Mouse (Mus musculus): Measurements from ENCODE around the gene Mrpl50.
"Not testable (repeated sequence)": the region's sequence is repeated elsewhere in the genome, so short reads cannot be mapped to it uniquely, and the experiment has no call there.

Gene Mrpl50

DNA sequence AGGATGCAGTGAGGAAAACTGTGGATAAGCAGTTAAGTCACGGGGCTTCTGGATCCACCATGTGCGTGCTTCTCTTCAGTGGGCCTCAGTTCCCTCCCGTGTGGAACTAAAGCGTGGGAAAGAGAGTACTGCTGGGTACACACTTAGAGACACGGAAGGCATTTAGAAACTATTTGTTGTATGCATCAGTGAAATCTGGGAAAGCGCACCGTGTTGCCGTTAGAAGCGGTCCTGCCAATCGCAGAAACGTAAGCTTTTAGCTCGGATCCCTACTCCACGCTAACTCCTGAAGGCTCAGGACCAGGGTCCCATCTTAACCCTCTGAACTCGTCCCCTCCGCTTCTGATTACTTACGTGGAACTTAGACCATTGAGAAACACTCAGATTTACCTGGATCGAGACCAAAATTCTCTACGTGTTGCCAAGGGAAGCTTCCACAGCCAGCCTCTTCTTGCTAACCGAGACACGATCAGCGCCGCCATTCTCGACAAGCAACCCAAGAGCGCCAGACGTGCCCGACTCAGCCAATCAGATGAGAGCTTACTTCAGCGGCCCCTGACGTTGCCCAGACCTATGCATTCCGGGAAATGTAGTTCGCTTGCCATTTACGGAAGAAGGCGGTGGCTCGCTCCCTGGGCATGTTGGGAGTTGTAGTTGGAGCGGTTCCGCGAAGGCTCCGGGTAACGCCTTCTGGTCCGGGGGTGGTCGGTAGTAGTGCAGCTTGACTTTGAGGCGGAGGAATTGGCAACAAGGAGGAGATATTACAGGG is at the start of gene Mrpl50, which contains the start of gene Zfp189:
Gene Mrpl50 (minus strand): TSS at position 522 of the 769 bp plus-strand sequence.
Gene Zfp189 (plus strand): TSS at position 605 of the 769 bp plus-strand sequence.
- DNase-seq, result peak; percentile 95

DNA sequence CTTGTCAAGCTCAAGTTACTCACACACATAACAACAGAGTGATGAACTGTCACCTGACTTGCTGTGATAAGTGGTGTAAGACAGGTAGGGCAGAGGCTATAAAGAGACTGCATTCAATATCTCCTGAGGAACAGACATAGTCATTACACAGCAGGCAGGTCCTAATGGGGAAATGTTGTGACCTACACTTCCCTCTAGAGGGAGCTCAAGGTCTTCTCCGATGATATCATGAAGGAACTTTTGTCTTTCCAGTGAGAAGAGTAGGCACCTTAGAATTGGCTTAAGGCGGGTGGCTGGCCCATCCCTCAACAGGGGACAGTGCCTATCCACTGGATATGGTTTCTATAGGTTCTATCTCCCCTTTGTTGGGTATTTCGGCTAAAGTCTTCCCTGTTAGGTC is 46.7 kb upstream of the Mrpl50 start:
- peak; percentile 76 for DNase-seq

DNA sequence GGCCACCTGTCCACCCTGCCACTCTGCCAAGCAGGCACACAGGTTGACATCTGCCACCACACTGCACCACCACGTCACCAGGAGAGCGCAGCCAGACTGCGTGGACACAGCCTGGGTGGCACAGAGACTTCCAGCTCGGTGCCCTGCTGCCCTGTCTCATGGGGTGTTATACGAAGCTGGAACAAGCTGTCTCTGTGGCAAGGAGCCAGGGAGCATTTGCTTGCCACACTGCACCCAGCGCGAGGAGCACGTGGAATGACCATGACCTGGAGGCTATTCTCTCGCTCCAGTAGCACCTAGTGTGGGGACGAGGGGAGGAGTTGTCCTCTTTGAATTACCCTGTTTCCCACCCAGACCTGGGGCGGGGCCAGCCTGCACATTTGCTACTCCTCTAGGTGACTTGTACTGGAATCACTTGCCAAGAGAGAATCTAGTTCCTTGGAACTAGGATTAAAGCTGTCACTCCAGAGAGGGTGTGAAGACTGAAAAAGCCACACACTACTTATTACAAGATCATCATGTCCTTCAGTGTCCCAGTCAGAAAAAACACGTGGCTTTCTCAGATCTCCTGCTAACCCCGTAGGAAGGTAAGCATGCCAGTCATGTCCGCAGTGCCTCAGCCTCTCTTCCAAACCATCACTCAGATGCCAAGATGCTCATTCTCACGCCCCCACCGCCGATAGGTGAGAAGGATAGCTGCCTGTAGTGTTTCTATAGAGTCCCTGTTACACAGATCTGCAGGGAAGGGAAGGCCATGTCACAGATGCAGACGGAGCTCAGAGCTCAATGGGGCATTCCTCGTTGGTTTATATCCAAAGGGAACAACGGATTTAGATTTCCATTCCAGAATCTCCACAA is 39.3 kb upstream of the Mrpl50 start:
- peak; percentile 85 for DNase-seq

DNA sequence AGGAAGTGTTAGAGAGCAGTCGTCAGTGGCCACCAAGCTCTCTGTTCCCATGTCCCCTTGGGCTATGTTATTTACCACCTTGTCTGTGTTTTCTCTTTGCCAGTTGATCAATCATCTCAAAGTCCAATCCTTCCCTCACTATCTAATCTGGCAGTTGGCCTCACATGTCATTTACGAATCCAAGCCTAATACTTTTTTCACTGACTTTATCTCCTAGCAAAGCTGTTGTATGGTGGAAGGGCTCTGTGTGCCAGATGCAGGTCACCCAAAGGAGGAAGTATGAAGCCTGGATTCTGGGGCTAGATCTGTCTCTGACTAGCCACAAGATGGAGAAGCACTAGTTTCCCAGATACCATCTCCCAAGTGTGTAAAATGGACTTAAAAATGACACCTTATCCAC is 37.3 kb upstream of the Mrpl50 start:
- DNase-seq, result no peak

DNA sequence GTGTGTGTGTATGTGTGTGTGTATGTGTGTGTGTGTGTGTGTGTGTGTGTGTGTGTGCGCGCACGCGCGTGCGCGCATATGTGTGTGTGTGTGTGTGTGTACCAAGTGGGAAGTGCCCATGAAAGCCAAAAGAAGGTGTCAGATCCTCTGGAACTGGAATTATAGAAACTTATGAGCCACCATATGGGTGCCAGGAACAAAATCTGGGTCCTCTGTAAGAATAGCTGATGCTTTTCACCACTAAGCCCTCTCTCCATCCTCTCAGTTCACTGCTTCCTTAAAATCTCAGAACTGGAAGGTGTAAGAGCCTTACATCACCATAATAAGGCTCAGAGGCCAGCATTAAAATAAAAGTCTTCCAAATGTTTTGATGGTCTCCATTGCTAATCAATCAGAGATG is 36.5 kb upstream of the Mrpl50 start:
- DNase-seq, result no peak

DNA sequence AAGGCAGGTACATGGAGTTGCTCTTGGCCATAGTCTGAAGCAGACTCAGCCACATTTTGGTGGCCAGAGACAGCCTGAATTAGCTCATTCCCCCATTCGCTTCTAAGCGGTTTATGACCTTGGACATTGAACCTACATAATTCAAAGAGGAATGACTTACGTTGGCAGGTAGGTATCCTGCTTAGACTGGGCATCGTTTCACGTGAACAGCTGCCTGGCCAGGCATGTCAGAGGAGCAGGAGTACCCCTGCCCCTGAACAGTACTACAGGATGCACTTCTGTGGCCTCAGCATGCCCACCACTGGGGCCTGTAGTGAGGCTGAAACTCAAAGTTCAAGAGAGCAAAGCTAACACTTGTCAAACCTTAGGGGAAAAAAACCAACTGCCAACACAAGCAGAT is 32.5 kb upstream of the Mrpl50 start:
- peak; percentile 55 for DNase-seq

DNA sequence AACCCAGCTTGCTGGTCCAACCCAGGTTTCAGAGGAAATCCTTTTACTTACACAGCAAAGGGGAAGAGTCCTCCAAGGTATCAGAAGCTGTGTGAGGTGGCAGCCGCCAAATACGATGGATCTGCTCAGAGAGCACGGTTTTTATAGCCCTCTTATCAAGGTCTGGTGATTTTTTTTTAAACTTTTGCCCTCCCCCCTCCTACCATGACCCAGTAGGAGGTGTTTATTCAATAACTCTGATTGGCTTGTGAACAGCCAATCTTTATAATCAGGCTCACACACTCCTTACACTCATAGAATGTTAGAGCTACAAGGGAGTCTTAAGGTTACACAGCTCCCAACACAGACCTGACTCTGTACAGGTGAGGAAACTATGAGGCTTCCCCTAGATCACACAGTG is 28.5 kb upstream of the Mrpl50 start, which contains the start of gene Aldob:
Gene Aldob (minus strand): TSS at position 164 of the 400 bp plus-strand sequence.
- peak; percentile 72 for DNase-seq

DNA sequence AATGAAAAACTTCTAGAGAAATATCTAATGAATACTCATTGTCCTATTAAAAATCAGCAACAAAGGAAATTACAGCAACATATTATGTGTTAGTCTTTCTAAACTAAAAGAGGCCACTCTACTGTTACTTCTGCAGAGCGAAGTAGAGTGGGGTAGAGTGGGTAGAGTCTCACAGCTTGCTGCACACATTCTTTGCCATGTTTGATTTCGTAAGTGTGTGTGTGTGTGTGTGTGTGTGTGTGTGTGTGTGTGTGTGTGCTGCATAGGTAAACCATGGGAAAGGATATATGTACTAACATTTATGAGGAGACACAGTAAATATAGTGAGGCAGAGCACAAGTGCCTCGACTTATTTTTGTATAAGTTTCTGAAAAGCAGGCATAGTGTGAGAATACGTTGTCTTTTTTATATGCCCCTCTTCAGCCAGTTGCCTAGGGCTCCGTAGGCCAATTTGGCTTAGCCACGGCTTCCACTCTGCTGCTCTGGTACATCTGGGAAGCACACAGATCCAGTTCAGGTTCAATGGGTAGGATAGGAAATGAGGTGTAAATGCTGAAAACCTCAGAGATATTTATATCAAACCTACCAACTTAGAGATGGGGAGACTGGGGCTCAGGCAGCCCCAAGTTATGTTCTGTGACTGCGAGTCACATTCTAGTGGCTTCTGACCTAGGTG is 26.8 kb upstream of the Mrpl50 start:
- DNase-seq, result no peak

DNA sequence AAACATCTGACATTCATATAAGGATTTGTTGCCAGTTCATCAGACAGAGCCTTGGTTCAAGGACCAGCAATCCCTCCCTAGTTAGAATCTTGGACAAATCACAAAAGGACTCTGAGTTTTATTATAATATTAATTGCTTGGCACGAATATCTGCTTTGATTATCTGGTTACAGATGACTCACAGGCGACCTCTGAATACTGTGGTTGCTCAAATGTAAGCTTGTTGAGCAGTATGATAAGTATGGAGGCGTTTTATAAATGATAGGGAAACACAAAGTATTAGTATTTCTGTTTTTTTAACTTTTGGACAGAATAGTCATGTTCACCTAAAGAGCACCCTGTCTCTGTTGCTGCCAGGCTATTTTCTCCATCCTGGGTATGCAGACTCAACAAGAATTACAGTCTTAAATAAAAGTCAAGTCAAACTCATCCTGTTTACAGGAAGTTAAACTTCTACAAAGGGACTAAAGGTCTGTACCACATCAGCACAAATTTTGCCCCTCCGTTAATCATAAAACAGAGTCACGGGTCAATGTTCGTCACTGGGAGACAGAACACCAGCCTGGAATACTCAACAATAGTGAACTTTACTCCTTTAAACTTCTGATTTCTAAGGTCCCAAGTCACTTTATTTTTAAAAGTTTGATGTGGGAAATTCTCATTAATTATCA is 26.1 kb upstream of the Mrpl50 start:
- peak; percentile 38 for DNase-seq

DNA sequence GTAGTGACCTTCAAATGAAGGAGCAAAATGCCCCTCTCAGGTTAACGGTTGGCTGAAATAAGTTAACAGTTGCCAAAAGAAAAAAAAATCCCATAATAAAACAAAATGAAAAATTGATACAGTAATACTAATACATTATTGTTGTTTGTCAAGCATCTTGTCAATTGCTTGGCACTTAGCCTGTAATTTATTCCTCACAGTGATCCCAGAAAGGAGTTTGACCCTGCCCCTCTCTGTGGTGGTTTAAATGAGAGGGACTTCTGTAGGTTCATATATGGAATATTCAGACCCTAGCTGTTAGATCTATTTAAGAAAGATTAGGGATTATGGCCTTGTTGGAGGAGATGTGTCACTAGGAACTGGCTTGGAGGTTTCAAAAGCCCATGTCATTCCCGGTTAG is 25.1 kb upstream of the Mrpl50 start:
- no peak for DNase-seq

DNA sequence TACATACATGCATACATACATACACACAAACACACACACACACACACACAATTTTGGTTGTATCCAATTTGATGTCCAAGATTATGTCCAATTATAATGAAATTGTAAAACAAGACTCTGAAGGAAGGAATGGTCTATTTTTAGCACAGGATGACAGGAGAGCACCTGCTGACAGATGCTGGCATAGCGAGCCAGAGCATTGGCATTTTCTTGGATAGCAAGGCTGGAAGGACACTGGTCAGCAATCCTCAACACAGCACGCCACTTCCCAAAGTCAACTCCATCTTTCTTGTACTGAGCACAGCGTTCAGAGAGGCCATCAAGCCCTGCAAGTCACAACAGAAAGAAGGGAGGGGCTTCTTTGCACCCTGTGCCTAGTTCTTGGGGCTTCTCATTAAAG is 20.1 kb upstream of the Mrpl50 start:
- no peak for DNase-seq

DNA sequence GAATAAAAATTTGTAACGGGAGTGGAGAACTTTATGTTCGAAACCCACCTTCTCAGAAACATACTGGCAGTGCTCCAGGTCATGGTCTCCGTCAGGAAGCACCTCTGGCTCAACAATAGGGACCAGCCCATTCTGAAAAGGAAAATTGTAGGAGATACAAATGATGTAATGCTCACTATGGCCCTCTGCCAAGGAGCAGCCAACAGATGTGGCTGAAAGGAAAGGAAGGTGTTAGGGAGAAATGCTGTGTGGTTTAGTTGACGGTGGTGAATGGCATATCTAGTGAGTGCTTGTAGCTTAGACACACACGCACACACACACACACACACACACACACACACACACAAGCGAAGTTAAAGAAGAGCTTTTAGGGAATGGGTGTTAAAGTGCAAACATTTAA is 18.8 kb upstream of the Mrpl50 start:
- peak; percentile 35 for DNase-seq

DNA sequence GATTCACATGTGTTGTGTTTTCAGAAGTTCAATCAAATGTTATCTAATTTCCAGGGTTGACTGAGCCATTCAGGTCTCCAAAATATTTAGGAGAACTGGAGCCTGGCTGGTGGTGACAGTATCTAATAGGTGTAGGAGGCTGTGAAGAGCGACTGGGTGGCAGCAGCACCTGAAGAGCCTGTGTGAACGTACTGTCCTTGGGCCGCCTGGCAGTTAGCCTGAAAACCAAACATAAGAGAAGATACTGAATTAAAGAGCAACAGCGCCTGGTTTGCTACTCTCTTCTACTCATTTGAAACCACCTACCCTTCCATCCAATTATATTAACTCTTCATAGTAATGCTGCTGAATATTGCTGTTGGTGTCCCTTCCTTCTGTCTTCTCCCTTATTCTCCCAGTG is 15.8 kb upstream of the Mrpl50 start:
- no peak for DNase-seq

DNA sequence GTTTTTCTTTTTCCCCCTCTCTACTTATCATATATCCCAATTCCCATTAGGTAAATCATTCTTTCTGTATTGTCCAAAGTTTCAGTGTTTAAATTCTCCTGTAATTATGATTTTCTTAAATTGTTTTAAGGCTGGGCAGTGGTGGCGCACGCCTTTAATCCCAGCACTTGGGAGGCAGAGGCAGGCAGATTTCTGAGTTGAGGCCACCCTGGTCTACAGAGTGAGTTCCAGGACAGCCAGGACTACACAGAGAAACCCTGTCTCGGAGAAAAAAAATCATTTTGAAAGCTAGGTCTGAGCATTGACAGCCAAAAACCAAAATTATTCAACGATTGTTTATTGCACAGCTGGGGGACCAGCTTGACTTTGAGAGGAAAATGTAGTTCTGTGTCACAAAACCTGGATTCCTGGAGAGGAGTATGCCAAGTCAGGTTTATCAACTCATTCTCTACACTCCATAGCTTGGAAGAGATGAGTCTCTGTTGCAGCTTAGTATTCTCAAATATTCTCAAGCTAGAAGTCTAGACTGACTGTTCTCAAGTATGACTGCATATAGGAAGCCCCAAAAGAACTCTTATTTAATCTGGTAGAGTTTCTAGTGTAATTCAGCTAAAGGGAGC is 14.9 kb upstream of the Mrpl50 start:
- DNase-seq, result no peak

DNA sequence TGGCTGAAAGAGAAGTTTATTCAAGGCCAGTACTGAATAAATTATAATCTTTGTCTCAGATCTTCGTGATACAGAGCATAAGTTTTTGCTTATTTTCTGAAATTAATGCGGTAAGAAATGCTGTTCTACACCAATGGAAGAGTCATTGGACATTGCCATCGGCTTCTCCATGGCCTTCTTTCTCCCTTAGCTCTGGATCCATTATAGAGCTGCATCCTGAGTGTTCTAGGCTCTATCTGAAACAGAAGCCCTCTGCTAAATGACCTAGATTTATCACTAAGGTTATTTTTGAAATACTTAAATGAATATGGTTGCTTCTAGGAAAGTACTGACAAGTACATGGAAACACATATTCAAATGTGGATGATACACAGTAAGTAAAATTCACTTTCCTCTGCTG is 14.1 kb upstream of the Mrpl50 start:
- DNase-seq, result no peak

DNA sequence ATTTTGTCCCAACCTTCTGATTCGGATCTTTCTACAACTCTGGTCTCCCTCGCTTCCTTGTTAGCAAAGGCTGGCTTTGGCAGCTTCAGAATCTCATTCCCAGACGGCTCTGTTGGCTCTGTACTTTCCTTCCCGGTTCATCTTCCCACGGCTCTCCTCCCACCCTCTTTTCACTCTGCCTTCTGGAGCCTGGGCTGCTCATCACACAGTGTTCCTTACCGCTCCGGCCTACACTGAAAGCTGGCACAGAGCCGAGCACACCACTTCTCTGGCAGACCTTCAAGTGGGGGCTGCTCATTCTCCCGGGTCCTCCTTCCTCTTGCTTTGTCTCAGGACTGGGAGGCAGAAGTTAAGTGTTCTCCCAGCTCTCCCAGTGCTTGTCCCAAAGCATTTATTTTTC is 1.7 kb upstream of the Mrpl50 start:
- peak; percentile 29 for DNase-seq

DNA sequence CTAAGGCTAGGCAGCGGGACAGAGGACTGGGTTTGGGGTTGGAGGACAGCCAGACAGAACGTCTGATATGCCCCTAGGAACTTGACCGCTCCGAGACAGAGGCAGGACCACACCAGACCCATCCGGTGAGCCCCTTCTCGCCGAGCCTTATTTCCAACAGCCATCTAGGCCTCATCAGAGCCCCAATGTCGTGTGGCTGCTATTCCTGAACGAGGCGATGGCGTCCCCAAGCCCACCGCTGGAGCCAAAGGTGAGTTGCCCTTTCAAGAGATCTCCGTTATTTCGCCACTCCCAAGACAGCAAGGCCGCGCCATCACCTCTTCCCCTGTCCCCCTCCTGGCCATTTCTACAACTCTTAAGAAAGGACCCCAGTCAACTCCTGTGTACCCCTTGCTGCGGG is 453 bp upstream of the Mrpl50 start:
- no peak for DNase-seq

DNA sequence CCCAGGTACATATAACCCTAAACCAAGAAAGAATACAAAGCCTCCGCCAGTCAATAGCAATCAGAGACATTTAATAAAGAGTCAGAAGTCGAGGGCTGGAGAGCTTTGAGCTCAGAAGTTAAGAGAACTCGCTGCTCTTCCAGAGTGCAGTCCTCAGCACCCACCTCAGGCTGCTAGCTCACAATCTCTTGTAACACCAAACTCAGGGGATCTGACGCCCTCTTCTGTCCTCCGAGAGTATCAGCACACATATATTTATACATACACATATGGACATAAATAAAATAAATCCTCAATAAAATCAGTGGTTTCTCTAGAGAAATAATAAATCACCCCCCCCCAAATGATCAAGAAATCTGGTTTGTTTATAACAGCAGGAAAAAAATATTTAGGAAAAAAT is 1.4 kb downstream of the Mrpl50 start:
- DNase-seq, result no peak

DNA sequence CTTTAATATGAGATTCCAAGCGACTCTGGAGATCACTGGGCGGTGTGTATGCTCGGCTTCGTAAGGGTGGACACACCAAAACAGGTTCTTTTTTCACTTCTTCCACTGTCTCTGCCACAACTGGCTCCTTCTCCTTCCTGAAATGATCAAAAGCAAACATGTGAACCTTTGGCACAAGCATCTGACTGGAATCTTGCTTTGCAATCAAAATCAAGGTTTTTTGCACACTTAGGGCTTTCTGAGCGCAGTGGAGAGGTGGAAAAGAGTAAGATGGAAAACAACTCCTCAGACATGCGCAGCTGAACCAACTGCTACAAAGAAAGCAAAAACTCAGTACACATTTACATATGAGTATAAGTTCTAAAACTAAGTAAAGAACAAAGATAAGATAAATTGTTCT is 6.5 kb downstream of the Mrpl50 start:
- no peak for DNase-seq

DNA sequence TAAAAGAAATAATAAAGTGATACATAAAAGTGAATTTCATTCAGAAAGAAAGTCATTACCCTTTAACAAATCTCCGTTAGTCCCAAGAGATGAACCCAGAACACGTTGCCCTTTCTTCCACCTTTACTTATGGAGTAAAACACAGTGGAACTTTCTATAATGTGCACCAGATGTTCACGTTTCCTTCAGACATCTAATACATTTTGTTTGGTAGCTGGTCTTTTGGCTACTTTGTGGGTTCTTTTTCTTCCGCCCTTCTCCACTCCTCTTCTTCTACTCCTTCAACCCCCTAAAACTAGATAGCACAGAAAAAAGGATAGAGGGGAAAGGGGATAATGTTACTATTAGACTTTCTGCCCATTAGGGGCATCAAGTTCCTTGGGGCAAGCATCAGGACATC is 8.3 kb downstream of the Mrpl50 start:
- DNase-seq, result no peak

DNA sequence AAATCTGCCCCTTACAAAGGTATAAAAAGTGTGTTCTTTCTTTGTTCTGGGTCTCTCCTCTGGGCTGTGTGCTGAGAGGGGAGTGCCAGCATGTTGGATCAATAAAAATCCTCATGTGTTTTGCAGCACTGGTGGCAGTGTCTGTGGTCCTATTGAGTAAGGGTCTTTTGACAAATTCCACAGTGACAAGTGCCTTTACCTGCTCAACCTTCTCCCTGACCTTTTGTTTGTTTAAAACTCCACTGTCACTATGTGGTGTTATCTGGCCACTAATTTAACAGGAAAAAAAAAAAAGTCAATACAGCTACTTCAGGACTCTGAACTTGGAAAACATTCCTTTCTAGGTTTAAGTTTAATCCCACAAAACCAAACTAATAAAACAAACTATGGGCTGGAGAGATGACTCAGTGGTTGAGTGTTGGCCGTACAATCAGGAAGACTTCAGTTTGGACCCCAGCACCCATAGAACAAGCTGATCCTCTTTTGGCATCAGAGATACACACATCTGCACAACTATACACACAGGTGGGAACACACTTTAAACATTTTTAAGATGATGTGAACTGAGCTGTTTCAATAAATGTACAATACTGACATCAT is 10.6 kb downstream of the Mrpl50 start:
- DNase-seq, result not testable (repeated sequence)

DNA sequence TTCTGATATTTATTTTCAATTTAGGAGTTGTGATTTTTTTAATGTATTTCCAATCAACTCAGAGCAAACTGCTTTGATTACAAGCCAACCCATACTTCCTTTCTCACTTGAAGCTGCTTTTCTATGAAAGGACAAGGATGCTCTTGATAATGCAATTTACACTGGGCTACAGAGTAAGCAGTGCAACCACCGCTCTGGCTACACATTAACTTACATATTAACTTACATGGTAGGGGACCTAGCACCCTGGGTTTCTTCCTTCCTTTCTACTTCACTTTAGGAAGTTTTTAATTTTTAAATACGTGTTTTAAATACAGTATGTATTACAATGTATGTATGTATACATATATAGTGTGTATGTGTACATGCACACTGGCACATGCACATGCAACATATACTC is 11.7 kb downstream of the Mrpl50 start:
- DNase-seq, result no peak
